Mouse (Mus musculus) gastrocnemius, postnatal 36 days (tissue): Measurements from ENCODE around the gene Krt78. TPM values are rescaled to one million over a fixed set of nuclear protein-coding genes. Genes with fewer than 3 reads are reported as not detected.

ENCODE experiments used
- DNase-seq, 2 experiments: peaks; one replicate each; pipeline ENCODE4 v3.0.0; 2022
- intact Hi-C: fragments of 180-260 bp; cut with DNase I; formaldehyde crosslinking; loops from one replicate; pipeline ENCODE4 v1.15.1; 2025
- total RNA-seq, 2 experiments: library from RNA; stranded (reverse); gene quantifications; 2 replicates each; pipeline ENCODE4 v1.2.3; 2021

Gene Krt78
- total RNA-seq, 2 experiments from 2014 or later: not detected

DNA sequence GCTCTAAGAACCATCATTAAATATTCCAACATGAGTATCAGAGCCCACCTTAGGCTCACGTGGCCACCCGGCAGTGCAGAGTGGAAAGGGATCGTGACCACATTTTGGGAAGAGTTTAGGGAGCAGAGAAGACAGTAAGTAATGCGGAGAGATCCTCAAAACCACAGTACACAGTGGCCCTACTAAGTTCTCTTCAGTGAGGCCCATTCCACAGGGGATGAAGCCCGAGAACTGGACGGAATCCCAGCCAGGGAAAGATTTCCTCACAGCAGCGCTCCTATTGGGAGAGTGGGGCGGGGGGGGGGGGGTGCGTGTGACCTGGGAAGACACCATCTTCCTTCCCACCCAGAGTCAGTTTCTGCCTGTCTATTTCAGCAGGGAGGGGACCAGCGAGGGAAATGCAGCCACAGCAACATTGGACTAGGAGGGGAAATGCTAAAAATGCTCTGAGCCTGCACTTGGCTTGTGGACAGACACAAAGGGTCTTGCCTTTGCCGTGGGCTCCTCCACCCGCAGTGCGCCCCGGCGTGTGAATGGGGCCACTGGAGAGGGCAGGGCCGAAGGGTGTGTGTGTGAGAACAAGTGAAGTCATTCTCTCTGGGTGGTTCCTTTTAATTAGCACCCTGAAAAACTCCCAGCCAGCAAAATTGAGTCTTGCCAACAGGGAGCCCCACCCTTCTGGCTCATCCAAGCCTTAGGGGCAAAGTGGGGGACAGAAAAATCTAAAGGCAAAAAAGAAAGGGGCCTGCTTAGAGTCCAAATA lies 20.2 kb upstream of the Krt78 start:
- DNase-seq: peak; percentile 28 to 30
- intact Hi-C loops: loop anchor here (5.0 kb wide), 1 partner anchor 452 kb away; no protein-coding TSS in a partner anchor

DNA sequence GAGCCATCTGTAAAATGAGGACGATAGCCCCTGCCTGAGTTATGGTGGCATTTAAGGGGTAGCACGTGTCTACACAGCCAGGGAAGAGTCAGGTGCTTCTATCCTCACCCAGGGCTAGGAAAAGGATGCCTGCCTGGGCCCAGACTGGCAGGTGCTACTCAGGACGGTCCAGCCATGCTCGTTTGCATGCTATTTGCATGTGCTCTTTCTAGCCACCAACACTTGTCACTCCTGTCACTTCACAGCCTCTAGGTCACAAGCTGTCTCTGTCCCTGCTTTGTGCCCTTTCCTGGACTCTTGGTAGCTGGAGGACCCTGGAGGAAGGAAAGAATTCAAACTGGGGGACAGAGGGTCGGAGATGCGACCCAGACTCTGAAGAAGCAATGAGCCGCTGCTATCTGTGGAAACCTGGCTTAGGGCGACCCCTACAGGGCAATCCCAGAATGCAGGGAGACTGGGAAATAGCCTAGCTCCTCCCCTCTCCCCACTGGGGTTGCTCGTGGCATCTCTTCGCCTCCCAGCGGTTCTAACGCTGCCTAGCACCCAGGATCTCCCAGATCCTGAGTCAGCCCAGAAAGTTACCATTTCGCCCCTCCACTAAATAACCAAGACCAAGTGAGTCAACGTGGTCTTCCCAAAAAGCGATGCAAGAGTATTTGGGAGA lies 19.5 kb upstream of the Krt78 start:
- intact Hi-C loops: loop anchor here (2.0 to 5.0 kb wide), 2 partner anchors 203 to 451 kb away; no protein-coding TSS in a partner anchor
- peak; percentile 92 to 99 for DNase-seq

DNA sequence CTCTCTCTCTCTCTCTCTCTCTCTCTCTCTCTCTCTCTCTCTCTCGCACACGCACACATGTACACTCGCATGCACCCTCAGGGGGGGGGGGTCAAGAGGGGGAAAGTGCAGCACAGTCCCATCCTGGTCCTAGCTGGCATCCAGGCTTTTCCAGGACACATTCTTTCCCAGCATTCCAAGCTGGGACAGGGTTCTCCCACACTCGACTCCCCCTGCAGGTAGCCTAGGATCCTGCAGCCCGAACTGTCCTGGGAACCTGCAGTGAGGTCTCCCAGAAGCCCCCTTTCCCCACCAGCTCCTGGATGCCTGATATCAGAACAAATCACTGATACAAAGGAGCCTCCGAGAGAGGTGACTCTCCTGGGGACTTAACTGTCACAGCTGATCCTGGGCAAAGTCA lies 16.4 kb upstream of the Krt78 start:
- intact Hi-C loops: loop anchor here (5.0 kb wide), 1 partner anchor 448 kb away; no protein-coding TSS in a partner anchor

DNA sequence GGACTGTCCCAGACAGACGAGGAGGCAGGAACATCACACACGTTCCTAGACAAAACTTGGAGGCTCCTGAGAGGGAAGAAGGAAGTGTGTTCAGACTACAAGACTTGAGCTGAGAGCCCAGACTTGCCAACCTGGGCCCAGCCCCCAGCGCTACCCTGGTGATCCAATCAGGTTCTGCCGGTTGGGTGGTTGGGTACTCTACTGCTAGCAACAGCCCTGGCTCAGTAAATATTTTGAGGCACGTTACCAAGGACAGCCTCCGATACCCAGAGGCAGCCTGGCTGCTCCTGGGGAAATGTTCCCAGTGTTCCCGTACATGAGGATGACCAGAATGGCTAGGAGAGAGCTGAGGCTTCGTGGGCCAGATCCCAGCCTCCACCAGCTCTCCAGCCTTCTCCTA lies 12.7 kb upstream of the Krt78 start:
- intact Hi-C loops: no loop called here
- no peak for DNase-seq

More for the DNA sequence above, 16.4 kb upstream of the Krt78 start:
- DNase-seq: no peak

DNA sequence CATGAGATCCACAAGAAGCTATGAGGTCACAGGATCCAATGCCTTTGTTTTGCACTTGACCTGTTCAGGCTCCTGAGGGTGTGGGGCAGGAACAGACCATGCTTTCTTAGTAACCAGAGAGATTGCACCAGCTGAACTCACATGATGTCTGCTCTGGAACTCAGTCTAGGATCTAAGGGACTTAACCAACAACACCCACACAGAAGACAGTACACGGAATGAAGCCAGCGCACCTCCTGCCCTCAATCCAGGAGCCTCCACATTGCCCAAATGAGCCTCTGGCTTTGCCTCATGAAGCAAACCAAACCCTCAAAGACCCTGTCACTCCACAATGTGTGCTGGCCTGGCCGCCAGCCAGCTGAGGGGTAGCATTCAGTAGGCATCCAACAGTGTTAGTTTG lies 4.8 kb upstream of the Krt78 start:
- intact Hi-C loops: no loop called here

DNA sequence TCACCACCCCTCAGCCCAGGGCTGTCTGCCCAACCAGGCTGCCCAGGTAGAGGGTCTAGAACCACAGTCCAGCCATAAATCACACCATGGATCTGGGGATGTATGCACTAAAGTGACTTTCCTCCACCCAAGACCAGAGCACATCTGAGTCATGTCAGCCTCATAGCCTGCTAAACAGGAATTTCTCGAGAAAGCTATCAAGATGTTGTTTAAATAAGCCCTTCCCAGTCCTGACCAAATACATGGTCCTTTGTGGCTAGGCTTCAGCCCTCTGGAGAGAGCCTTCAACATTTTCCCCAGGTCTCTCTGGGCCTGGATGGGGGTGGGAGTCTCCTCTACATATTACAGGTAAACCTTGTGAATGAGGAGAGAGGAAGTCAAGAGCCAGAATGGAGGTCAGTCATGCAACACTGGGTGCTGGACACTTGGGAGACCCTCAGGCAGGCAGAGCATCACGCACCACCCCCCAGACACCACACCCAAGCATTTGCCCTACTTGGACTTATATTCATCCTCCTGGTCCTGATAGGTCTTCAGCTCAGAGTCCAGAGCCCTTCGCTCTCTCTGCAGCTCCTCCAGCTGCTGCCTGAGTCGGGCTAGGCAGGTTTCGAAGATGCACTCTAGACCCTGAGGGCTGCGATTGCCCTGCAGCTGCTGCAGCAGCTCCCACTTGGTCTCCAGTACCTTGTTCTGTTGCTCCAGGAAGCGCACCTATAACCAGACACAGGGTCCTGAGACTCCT lies 1.2 kb downstream of the Krt78 start:
- intact Hi-C loops: no loop called here
- DNase-seq: no peak

More for the DNA sequence above, 4.8 kb upstream of the Krt78 start:
- DNase-seq: no peak

DNA sequence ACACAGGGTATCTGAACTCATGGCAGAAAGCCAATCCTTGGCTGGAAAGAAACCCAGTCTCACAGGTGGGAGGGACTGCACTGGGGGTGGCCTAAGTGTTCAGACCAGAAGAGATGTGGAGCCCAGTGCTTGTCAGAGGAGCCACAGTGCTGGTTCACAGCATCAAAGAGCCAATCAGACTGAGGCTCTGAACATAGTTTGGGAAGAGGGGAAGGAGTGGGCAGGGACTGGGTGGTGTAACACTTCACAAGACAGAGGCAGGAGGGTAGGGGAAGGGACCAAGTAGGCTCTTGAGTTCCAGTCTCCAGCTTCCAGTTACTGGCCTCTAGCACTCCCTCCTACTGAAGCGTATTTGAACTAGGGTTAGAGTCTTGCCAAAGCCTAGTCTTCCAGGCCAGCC lies 8.7 kb downstream of the Krt78 start:
- intact Hi-C loops: no loop called here
- no peak for DNase-seq

DNA sequence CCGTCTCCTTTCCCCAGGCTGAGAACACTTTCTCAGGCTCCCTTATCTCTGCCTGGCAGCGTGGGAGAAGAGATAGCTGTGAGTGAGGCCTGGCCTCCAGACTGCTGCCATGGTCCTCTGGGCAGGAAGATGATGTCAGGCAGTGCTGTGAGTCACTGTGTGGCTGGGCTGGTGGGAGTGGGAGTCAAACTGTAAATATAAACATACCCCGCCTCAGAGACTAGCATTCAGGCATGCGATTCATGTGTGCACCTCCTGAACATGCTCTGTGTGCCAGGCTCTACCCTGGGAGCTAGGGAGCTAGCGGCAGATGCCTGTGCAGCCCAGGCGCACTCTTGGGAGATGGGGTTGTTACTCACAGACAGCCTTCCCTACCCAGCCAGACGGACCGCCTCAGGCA lies 12.1 kb downstream of the Krt78 start:
- intact Hi-C loops: no loop called here

DNA sequence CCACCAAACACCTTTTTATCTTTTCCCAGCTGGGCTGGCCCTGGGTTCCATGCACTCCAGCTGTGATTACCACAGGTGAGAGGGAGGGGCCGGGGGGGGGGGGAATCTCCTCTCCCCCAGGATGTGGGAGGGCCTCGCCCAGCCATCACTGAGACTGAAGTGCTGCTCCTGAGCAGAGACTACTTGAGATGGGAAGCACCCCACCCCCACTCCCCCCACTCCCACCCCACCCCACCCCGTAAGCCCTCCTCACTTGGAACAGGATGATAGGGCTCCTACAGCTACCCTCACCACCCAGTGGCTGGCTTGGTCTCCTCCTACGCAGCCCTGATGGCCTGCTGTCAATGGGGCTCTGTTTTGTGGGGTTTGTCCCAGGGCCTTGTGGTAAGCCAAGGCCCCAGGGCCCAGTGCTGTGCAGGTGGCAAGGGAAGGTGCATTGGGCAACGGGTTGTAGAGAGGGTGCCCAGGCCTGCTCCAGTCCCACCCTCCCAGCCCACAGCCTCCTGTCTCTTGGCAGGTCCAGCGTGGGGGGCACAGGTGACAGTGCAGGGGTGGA lies 13.7 kb downstream of the Krt78 start, which contains the start of gene Krt79:
TSS of gene Krt79 (minus strand) at position 51 of the 556 bp plus-strand sequence.
- DNase-seq: no peak
- intact Hi-C loops: no loop called here

More for the DNA sequence above, 12.1 kb downstream of the Krt78 start:
- DNase-seq: no peak

DNA sequence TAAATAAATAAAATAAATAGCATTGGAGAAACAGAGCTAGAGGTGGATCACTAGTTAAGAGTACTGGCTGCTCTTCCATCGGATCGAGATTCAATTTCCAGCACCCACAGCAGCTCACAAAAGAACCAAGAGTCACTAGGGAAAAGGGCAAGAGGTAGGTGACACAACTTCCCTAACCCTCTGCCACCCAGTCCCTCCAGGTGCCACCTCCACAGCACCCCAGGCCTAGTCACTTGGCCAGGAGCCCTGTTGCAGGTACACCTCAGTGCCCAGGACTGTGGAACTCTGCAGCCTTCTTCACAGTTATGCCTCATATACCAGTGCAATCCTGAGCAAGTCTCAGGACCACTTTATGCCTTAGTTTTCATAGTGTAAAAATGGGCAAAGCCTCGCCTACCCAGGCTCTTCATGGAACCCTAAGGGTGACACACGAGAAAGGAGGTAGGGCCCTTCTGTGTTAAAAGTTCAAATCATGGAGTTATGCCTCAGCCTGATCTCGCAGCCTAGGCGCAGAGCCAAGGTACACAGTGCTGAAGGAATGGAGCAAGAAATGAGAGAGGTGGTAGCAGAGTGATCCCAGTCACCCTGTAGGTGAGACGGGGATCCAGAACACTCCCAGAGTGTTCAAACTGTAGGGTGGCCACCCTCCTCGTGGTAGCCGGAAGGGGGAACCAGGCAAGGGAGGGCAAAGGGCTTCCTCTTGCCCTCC lies 15.3 kb downstream of the Krt78 start:
- DNase-seq: no peak
- intact Hi-C loops: no loop called here

DNA sequence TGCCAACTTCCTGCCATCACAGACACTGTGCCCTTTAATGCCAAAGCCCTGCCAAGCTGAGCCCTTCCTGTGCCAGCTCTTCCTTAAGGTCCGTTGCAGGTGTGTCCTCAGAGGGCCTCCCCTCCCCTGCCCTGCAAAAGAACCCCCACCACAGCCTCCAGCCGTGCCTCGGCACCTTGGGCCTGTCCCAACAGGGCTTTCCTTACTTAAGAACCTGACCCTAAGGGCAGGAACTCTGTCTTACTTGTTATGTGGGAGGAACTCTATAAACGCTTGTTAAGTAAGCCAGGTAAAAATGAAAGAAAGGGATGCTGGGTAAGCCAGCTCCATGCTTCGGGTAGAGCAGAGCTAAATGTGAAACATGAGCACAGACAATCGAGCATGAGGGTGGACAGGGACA lies 21.1 kb downstream of the Krt78 start:
- no peak for DNase-seq
- intact Hi-C loops: no loop called here

DNA sequence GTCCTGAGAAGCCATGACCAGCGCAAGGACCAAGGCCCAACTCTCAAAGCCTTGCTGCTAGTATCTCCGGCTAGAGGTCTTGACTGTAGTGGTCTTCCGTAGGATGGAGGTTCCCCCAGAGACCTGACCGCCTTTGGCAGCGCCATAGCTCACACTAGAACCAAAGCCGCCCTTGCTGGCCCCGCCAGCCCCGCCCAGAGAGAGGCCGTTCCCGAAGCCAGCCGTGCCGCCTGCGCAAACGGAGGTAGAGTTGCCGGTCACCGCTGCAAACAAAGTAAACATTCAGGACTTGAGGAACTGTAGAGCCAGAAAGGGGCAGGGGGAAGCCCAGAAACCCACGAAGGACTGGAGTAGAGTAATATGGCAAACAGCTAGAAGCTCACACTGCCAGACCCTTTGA lies 24.4 kb downstream of the Krt78 start:
- intact Hi-C loops: no loop called here
- DNase-seq: no peak

DNA sequence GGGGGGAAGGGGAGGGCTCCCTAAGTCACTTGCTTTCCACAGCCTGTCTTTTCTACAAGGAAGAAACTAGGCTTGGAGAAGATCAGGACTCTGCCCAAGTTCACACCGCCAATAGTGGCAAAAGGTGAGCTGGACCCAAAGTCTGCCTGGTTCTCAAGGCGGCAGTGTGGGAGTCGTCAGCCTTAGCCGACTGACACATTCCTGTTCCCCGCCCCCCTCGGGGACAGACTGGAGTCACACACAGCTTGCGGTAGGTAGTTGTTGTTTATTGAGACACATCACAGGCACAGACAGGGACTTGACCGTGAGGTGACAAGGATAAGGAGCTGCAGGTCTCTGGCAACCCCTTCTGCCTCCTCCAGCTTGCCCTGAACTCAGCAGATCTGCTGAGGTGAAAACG lies 25.0 kb downstream of the Krt78 start:
- DNase-seq: no peak

DNA sequence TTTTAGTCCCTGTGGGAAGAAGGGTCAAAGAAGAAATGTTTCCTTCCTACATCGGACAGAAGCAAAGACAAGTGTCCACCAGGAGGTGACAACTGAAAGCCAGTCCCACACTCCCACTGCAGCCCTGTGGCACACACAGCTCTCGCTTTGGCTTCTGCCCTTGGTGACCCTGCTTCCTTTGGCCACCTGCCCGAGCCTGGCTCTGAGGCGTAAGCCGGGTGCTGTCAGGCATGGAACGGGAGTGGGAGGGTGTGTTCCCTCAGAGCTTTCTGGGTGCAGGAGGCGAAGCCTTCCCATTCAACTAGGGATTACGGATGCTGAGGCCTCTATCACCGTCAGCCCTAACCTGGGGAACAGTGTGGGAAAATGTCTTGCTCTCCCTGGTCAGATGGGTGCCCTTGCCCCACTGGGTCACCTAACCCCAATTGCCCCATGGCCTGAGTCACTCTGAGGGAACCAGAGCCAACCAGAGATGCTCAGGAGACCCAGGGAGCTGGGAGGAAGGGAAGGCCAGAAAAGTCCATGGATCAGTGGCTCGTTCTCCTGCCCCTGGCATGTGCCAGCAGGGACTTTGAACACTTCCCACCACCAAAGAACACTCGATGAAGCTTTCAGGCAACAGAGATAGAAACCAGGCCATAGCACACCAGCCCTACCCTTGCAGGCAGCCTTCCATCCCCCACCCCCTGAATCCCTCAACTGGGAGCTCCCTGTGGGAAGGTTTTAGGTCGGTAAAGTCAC lies 26.6 kb downstream of the Krt78 start:
- intact Hi-C loops: no loop called here
- DNase-seq: no peak

More for the DNA sequence above, 25.0 kb downstream of the Krt78 start:
- intact Hi-C loops: no loop called here

DNA sequence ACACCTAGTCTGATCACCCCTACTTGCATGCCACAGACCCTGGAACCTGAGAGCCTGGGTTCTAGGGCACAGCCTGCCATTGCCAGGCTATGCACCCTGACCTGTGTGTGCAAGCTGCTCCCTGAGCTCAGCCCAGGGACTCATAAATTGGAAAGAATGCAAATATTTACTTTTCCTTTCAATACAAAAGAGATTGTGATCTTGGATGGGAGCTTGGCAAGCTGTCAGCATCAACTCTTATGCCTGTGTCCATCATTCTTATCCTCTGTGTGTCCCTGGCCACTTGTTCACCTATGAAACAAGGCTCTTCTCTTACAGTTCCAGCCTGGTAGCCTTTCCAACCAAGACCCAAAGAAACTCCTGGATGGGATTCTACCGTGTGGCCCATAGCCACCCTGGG lies 29.0 kb downstream of the Krt78 start:
- intact Hi-C loops: no loop called here
- no peak for DNase-seq

DNA sequence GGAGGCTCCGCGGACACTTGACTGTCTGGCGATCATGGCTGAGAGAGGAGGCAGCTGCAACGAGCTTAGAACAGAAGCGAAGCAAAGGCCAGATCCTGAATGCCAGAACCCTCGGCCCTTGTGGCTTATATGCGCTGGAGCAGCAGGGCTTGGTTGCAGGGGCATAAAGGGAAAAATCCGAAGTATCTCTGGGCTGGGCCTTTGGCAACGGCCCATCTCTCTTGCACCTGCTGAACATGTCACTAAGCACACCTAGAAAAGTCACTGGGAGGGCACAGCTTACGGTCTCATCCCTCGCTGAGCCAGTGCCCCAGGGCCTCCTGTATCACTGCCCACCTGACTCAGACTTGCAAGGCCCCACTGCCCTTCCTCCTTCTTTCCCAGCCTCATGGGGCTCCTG lies 29.5 kb downstream of the Krt78 start, which contains the start of gene Krt4:
TSS of gene Krt4 (minus strand) at position 101 of the 400 bp plus-strand sequence.
- intact Hi-C loops: no loop called here
- DNase-seq: no peak

DNA sequence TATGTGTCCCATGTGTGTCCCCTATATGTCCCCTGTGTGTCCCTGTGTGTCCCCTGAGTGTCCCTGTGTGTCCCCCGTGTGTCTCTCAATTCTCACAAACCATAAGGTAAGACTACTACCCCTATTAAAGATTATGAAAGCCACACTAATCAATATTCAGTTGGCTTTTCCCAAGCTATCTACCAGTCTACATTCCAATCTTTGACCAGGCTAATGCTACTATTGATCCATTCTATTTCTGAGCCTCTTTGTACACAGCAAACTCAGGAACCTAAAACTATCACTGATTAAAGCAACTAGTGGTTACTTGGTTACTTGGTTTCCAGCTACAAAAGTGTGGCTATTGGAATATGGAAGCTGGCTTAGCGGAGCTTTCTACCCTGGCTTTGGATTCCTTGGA lies 31.8 kb downstream of the Krt78 start:
- no peak for DNase-seq
- intact Hi-C loops: no loop called here

DNA sequence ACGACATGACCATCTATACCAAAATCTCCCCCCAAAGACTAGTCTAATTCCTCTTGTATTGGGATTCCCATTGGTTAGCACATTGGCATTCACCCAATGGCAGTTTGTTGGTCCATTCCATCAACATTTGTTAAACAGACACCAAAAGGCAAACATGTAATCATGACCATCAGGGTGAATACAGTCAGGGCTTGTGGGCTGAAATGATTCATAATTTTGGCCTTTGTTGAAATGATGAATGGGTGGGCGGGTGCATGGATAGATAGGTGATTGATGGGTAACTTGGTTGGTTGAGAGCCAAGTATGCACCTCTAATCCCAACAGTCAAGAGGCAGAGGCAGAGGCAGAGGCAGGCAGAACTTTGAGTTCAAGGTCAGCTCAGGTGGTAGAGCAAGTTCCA lies 38.0 kb downstream of the Krt78 start:
- intact Hi-C loops: no loop called here
- no peak for DNase-seq

DNA sequence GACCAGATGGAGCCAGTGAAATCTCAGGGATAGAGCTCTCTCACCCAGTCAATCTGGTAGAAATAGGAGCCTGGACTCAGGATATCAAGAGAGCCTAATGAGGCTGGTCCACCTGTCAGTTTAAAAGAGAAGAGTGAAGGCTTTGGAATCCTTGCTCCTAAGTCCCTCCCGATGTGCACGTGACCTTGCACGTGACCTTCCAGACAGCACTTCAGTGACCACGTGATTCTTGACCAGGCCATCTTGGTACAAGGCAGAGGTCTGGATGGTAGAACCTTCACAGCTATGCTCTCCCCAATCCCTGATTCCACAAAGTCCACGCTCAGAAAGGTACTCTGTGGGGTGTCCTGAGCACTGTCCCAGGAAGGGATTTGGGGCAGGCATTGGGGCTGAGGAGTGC lies 49.2 kb downstream of the Krt78 start:
- DNase-seq: no peak
- intact Hi-C loops: no loop called here
